Mouse (Mus musculus): ENCODE results near the gene 1700067K01Rik. TPM values are rescaled to one million over a fixed set of nuclear protein-coding genes. Genes with fewer than 3 reads are reported as not detected.
"Not testable (repeated sequence)": the region's sequence is repeated elsewhere in the genome, so short reads cannot be mapped to it uniquely, and the experiment has no call there.

The 1700067K01Rik gene
- polyA plus RNA-seq, 1 experiment from 2014 or later = not detected

DNA sequence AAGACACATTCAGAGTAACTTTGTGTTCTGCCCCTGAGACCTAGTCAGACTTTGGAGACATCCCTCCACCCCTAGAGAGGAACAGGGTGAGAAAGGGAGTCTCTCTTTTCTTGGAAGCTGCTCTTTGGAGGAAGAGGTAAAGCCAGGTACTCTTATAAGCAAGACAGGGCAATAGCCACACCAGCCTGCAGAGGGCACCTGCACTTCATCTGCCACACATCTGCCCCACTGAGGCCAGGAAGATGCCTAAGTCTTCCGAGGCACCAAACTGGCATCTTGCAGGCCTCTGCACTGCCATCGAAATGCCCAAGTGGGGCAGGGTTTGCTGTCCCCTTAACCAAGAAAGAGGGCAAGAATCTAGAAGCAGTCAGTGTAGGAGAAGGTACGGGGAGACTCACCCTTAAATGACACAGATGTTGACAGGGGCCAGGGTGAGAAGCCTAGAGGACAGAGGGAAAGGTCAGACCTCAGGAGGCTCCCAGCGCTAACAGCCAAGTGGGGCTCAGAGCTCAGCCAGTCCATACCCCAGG, 25.1 kb upstream of the 1700067K01Rik start:
- Histone ChIP-seq H3K79me2 (ENCODE audit: inconsistent target) (peaks cover 66% of the 10 kb centered on the region), H3K36me3 (ENCODE audit: inconsistent target) (peaks cover 10% of the 10 kb centered on the region), H3K27ac (no peak overlapping the region), H3K4me3 (ENCODE audit: inconsistent target) (no peak overlapping the region)
- WGBS (ENCODE audit: missing documents) = 71% methylated on average over 4 of the region's 4 CpGs

DNA sequence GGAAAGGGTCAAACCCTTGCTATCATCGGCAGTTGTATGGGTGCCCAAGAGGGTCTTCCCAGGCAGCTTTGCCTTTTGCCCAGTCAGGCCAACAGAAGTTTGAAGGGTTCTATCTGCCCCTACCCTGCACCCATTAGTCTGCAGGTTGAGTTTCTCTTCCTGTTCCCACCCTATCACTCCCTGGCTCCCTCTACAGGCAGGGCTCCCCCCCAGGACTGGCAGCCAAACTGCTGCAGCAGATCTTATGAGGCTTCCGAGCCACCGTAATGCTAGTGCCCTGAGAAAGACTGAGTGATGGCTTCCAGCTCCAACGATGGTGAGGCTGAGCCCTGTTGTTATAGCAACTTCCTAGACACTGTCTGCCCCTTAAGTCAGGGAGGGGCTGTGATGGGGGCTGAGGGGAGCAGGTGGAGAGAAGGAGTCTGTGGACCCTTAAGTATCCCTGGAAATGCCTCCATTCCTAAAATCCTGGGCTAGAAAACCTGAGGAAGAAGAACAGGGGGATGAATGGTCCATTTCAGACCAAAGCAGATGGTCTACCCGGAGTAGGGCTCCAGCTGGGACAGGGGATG, 24.4 kb upstream of the 1700067K01Rik start:
- Histone ChIP-seq H3K27ac (no peak overlapping the region), H3K4me3 (ENCODE audit: inconsistent target) (no peak overlapping the region), H3K79me2 (ENCODE audit: inconsistent target) (peaks cover 66% of the 10 kb centered on the region), H3K36me3 (ENCODE audit: inconsistent target) (peaks cover 17% of the 10 kb centered on the region)
- 86% methylated on average over 5 of the region's 5 CpGs for WGBS (ENCODE audit: missing documents)

DNA sequence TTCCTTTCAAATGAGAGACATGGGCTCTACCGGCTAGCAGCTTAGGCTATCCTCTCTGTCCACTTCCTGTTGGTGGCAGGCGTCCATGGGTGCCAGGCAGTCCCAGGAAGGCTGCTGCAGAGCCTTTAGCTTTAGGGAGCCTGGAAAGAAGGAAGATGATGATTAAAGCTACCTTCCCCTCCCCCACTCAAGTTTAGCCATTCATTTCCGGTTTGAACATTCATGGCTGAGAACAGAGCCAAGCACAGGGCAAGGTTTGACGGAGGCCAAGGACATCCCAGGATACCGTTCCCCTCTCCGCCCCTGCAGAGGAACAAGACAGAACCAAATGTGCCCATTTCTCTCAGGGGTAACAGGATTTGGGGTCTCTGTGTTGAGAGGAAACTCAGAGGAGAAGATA, 23.7 kb upstream of the 1700067K01Rik start:
- H3K27ac ChIP-seq = no peak overlapping the region; the same call in 1 of the 2 replicates
- peaks cover 66% of the 10 kb centered on the region for H3K79me2 ChIP-seq (ENCODE audit: inconsistent target)
- 45% methylated on average over 6 of the region's 6 CpGs for WGBS (ENCODE audit: missing documents)
- no peak overlapping the region for H3K4me3 ChIP-seq (ENCODE audit: inconsistent target)
- peaks cover 21% of the 10 kb centered on the region for H3K36me3 ChIP-seq (ENCODE audit: inconsistent target)

DNA sequence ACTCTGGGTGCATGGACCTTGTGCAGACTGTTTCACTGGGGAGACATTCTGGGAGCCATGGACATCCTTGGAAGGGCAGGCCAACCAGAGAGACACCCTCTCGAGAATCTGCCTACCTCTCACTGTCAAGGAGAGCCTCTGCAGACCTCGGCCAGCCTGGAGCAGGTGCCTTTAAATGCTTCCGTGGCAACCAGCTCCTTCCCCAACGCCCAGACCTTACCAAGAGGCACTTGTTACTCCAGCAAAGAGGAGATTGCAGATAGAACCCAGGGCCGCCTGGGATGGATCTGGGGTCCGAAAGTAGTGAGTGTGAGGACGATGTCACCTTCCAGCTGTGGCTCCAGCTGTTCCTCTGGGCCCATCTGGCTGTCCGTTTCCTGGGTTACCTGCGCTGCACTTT, 23.1 kb upstream of the 1700067K01Rik start:
- H3K4me3 ChIP-seq (ENCODE audit: inconsistent target) = no peak overlapping the region
- H3K27ac ChIP-seq = no peak overlapping the region; the same call in 1 of the 2 replicates
- 87% methylated on average over 9 of the region's 9 CpGs for WGBS (ENCODE audit: missing documents)
- H3K79me2 ChIP-seq (ENCODE audit: inconsistent target) = peaks cover 65% of the 10 kb centered on the region
- H3K36me3 ChIP-seq (ENCODE audit: inconsistent target) = peaks cover 22% of the 10 kb centered on the region

GRCm38 (mm10) chr8:83980250-83980649, 21.1 kb upstream of the 1700067K01Rik start:
- no peak overlapping the region for H3K4me3 ChIP-seq (ENCODE audit: inconsistent target)
- peaks cover 44% of the 10 kb centered on the region; the same call in 1 of the 2 replicates for H3K79me2 ChIP-seq (ENCODE audit: inconsistent target)
- WGBS (ENCODE audit: missing documents) = 100% methylated on average over 1 of the region's 1 CpGs
- H3K27ac ChIP-seq = no peak overlapping the region
- H3K36me3 ChIP-seq (ENCODE audit: inconsistent target) = peaks cover 29% of the 10 kb centered on the region

- peaks cover 32% of the 10 kb centered on the region for H3K36me3 ChIP-seq (ENCODE audit: inconsistent target)
- no peak overlapping the region for H3K27ac ChIP-seq
- peaks cover 39% of the 10 kb centered on the region; the same call in 1 of the 2 replicates for H3K79me2 ChIP-seq (ENCODE audit: inconsistent target)
- no peak overlapping the region for H3K4me3 ChIP-seq (ENCODE audit: inconsistent target)
- 92% methylated on average over 8 of the region's 8 CpGs for WGBS (ENCODE audit: missing documents)
Observed at GRCm38 (mm10) chr8:83980845-83981244, 20.5 kb upstream of the 1700067K01Rik start.

GRCm38 (mm10) chr8:83981533-83981932, 19.8 kb upstream of the 1700067K01Rik start:
- no peak overlapping the region for H3K4me3 ChIP-seq (ENCODE audit: inconsistent target)
- H3K27ac ChIP-seq = no peak overlapping the region
- peaks cover 32% of the 10 kb centered on the region; the same call in 1 of the 2 replicates for H3K79me2 ChIP-seq (ENCODE audit: inconsistent target)
- WGBS (ENCODE audit: missing documents) = 92% methylated on average over 7 of the region's 7 CpGs
- peaks cover 39% of the 10 kb centered on the region for H3K36me3 ChIP-seq (ENCODE audit: inconsistent target)

GRCm38 (mm10) chr8:83982449-83982848, 18.9 kb upstream of the 1700067K01Rik start:
- 93% methylated on average over 4 of the region's 4 CpGs for WGBS (ENCODE audit: missing documents)
- peaks cover 23% of the 10 kb centered on the region; the same call in 1 of the 2 replicates for H3K79me2 ChIP-seq (ENCODE audit: inconsistent target)
- H3K36me3 ChIP-seq (ENCODE audit: inconsistent target) = peaks cover 45% of the 10 kb centered on the region
- H3K27ac ChIP-seq = no peak overlapping the region
- H3K4me3 ChIP-seq (ENCODE audit: inconsistent target) = no peak overlapping the region

DNA sequence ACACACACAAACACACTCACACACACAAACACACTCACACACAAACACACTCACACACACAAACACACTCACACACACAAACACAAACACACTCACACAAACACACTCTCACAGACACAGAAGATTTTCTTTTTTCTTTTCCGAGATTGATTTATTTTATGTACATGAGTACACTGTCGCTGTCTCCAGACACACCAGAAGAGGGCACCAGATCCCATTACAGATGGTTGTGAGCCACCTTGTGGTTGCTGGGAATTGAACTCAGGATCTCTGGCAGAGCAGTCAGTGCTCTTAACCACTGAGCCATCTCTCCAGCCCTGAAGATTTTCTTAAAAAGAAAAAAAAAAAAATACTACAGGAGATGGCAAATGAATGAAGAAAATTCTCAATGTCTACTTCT, 18.1 kb upstream of the 1700067K01Rik start:
- H3K4me3 ChIP-seq (ENCODE audit: inconsistent target); H3K27ac ChIP-seq: not testable (repeated sequence)
- WGBS (ENCODE audit: missing documents) = 90% methylated on average over 2 of the region's 2 CpGs
- peaks cover 15% of the 10 kb centered on the region; the same call in 1 of the 2 replicates for H3K79me2 ChIP-seq (ENCODE audit: inconsistent target)
- H3K36me3 ChIP-seq (ENCODE audit: inconsistent target) = peaks cover 45% of the 10 kb centered on the region

DNA sequence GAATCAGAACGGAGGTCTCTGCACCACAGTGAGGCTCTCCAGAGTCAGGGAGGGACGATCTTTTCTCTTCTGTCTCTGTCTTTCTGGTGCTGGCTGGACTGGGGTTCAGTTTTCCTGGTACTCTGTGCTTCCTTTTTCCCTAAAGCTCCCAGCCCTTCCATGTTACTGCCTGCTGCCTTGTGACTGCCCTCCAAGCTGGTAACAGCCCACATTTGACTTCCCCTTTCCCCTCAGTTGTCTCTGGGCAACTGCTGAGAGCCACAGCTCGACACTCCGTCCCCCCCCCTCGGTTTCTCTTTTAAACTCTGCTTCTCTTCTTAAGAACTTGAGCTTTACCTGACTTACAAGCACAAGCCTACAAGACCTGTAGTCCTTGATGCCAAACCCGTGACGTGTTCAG, 12.1 kb upstream of the 1700067K01Rik start:
- H3K36me3 ChIP-seq (ENCODE audit: inconsistent target) = peaks cover 32% of the 10 kb centered on the region
- WGBS (ENCODE audit: missing documents) = 27% methylated on average over 6 of the region's 7 CpGs

GRCm38 (mm10) chr8:83990170-83990569, 11.1 kb upstream of the 1700067K01Rik start:
- no peak overlapping the region for H3K4me3 ChIP-seq (ENCODE audit: inconsistent target)
- no peaks in the 10 kb centered on the region for H3K79me2 ChIP-seq (ENCODE audit: inconsistent target)
- WGBS (ENCODE audit: missing documents) = 93% methylated on average over 14 of the region's 14 CpGs
- H3K27ac ChIP-seq = no peak overlapping the region
- H3K36me3 ChIP-seq (ENCODE audit: inconsistent target) = peaks cover 25% of the 10 kb centered on the region

More for the DNA sequence above, 12.1 kb upstream of the 1700067K01Rik start:
- Histone ChIP-seq H3K27ac (peak overlapping the region; percentile 62), H3K4me3 (ENCODE audit: inconsistent target) (no peak overlapping the region), H3K79me2 (ENCODE audit: inconsistent target) (no peaks in the 10 kb centered on the region)

DNA sequence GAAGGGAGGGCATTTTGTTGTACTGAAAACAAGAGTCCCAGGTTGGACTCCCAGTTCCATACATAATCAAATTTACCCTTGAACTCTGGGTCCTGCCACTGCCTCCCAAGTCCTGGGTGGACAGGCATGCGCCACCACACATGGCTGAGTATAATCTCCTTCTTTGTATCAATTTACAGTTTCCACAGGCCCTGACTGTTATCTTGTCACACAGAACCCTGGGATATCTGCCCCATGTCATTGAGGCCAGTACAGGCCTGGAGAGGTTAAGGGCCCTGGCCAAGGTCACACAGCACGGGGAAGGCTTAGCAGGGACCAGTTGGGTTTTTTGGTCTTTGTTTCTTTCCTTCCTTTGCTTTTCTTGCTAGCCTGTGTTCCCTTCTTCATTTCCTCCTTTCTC, 8.8 kb upstream of the 1700067K01Rik start:
- 89% methylated on average over 2 of the region's 2 CpGs for WGBS (ENCODE audit: missing documents)

DNA sequence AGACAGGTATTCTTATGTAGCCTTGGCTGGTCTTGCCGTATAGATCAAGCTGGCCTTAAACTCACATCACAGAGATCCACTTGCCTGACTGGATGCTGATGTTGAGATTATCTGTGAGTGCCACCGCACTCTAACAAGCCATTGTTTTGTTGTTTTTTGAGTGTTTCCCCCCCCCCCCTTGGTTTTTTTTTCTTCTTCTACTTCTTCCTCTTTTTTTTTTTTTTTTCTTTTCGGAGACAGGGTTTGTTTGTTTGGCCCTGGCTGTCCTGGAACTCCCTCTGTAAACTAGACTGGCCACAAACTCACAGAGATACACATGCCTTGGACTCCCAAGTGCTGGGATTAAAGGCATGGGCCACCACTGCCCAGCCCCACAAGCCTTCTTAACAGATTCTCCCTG, 7.3 kb upstream of the 1700067K01Rik start:
- Histone ChIP-seq H3K36me3 (ENCODE audit: inconsistent target) (0 out of 2 replicates have a peak, but pooled peaks cover 8% of the 10 kb centered on the region), H3K79me2 (ENCODE audit: inconsistent target) (peaks cover 3% of the 10 kb centered on the region; the same call in 1 of the 2 replicates), H3K27ac (no peak overlapping the region), H3K4me3 (ENCODE audit: inconsistent target) (no peak overlapping the region)
- 10% methylated on average over 2 of the region's 3 CpGs for WGBS (ENCODE audit: missing documents)

More for the DNA sequence above, 8.8 kb upstream of the 1700067K01Rik start:
- Histone ChIP-seq H3K36me3 (ENCODE audit: inconsistent target) (peaks cover 8% of the 10 kb centered on the region; the same call in 1 of the 2 replicates), H3K79me2 (ENCODE audit: inconsistent target) (no peaks in the 10 kb centered on the region), H3K4me3 (ENCODE audit: inconsistent target) (no peak overlapping the region), H3K27ac (no peak overlapping the region)

GRCm38 (mm10) chr8:83995973-83996372, 5.3 kb upstream of the 1700067K01Rik start:
- Histone ChIP-seq H3K79me2 (ENCODE audit: inconsistent target) (peaks cover 6% of the 10 kb centered on the region; the same call in 1 of the 2 replicates), H3K36me3 (ENCODE audit: inconsistent target) (peaks cover 3% of the 10 kb centered on the region; the same call in 1 of the 2 replicates), H3K27ac (no peak overlapping the region), H3K4me3 (ENCODE audit: inconsistent target) (peak overlapping the region; percentile 36; the same call in 1 of the 2 replicates)
- 37% methylated on average over 10 of the region's 12 CpGs for WGBS (ENCODE audit: missing documents)
